Mouse (Mus musculus) yolk sac, embryonic 10.5 days (tissue): ENCODE results near the gene Cfdp1.

Experiments used
- DNase-seq: peaks from one replicate; pipeline ENCODE4 v3.0.0-alpha.2; 2017; ENCODE audit warnings: low spot score

The Cfdp1 gene

GRCm38 (mm10) chr8:111768651-111769050, 85.4 kb downstream of the Cfdp1 start:
- no peak for DNase-seq

- DNase-seq: no peak
Measured at GRCm38 (mm10) chr8:111765616-111766015, 88.5 kb downstream of the Cfdp1 start.

GRCm38 (mm10) chr8:111765096-111765495, 89.0 kb downstream of the Cfdp1 start:
- DNase-seq: no peak

GRCm38 (mm10) chr8:111760708-111761107, 93.4 kb downstream of the Cfdp1 start:
- DNase-seq: no peak

- no peak for DNase-seq
Measured at GRCm38 (mm10) chr8:111758817-111759216, 95.3 kb downstream of the Cfdp1 start.

GRCm38 (mm10) chr8:111757599-111757998, 96.5 kb downstream of the Cfdp1 start:
- DNase-seq: no peak

GRCm38 (mm10) chr8:111754736-111755135, 99.4 kb downstream of the Cfdp1 start:
- DNase-seq: no peak

GRCm38 (mm10) chr8:111754088-111754487, 100.0 kb downstream of the Cfdp1 start:
- DNase-seq: no peak

- DNase-seq: no peak
Measured at GRCm38 (mm10) chr8:111748766-111749165, 105.3 kb downstream of the Cfdp1 start.

- peak; percentile 66 for DNase-seq
Measured at GRCm38 (mm10) chr8:111747866-111748649, 106.0 kb downstream of the Cfdp1 start.

GRCm38 (mm10) chr8:111746582-111747465, 107.3 kb downstream of the Cfdp1 start:
- DNase-seq: no peak

GRCm38 (mm10) chr8:111745591-111746418, 108.3 kb downstream of the Cfdp1 start:
- peak; percentile 81 for DNase-seq

GRCm38 (mm10) chr8:111745086-111745485, 109.0 kb downstream of the Cfdp1 start:
- DNase-seq: no peak

GRCm38 (mm10) chr8:111743792-111744696, 110.0 kb downstream of the Cfdp1 start, which contains the start of gene Bcar1:
Gene Bcar1 (minus strand): TSS chr8:111743809.
- peak; percentile 88 for DNase-seq

GRCm38 (mm10) chr8:111743101-111743791, 110.8 kb downstream of the Cfdp1 start:
- DNase-seq: no peak

GRCm38 (mm10) chr8:111742261-111743037, 111.6 kb downstream of the Cfdp1 start:
- no peak for DNase-seq

GRCm38 (mm10) chr8:111741556-111741955, 112.5 kb downstream of the Cfdp1 start:
- no peak for DNase-seq

- no peak for DNase-seq
Measured at GRCm38 (mm10) chr8:111740994-111741393, 113.1 kb downstream of the Cfdp1 start.

GRCm38 (mm10) chr8:111740301-111740711, 113.8 kb downstream of the Cfdp1 start:
- no peak for DNase-seq
